Mouse (Mus musculus) small intestine, adult 2 months (tissue): Measurements from ENCODE around the gene Irf2. TPM values are rescaled to one million over a fixed set of nuclear protein-coding genes. Genes with fewer than 3 reads are reported as not detected.

Experiments
- H3K27ac ChIP-seq: fragments of 200-500 bp; 2 replicates; pipeline ENCODE4 v1.5.1; 2012; ENCODE audit warnings: low read depth, low read length, control low read depth, inconsistent platforms; ENCODE audit not compliant: insufficient read depth
- H3K27me3 ChIP-seq: fragments of 200-500 bp; 2 replicates; pipeline ENCODE4 v1.6.1; 2012; ENCODE audit warnings: mild to moderate bottlenecking, moderate library complexity, low read length, inconsistent platforms; ENCODE audit not compliant: control insufficient read depth, insufficient read depth
- H3K36me3 ChIP-seq: fragments of 200-500 bp; 2 replicates; pipeline ENCODE4 v1.6.1; 2012; ENCODE audit warnings: mild to moderate bottlenecking, low read length, control low read depth, inconsistent platforms; ENCODE audit not compliant: control insufficient read depth, insufficient read depth
- H3K4me1 ChIP-seq: fragments of 200-500 bp; 2 replicates; pipeline ENCODE4 v1.6.1; 2012; ENCODE audit warnings: low read length, inconsistent platforms, mixed read lengths; ENCODE audit not compliant: control insufficient read depth, insufficient read depth, insufficient read length
- H3K4me3 ChIP-seq: fragments of 200-500 bp; 2 replicates; pipeline ENCODE4 v1.5.1; 2012; ENCODE audit warnings: low read depth, mild to moderate bottlenecking, control low read depth, inconsistent platforms, low read length, moderate library complexity
- CTCF ChIP-seq: fragments of 200-500 bp; IDR thresholded peaks from 2 replicates; pipeline ENCODE4 v1.5.1; 2012; ENCODE audit warnings: low read depth, mild to moderate bottlenecking, control low read depth, inconsistent platforms, low read length, moderate library complexity, mixed read lengths; ENCODE audit not compliant: insufficient replicate concordance, insufficient read length; ENCODE audit errors: extremely low read depth
- POLR2A ChIP-seq: fragments of 200-500 bp; IDR thresholded peaks from 2 replicates; pipeline ENCODE4 v1.6.1; 2012; ENCODE audit warnings: low read depth, mild to moderate bottlenecking, control low read depth, inconsistent platforms, low read length, moderate library complexity
- WGBS: fragments of 180-500 bp; shearing (Covaris S2); methylation state at CpG from one replicate; pipeline ENCODE4 v1.1.7; 2018; 5-methylcytosine and 5-hydroxymethylcytosine counted together
- polyA plus RNA-seq: library from polyadenylated mRNA; depleted of rRNA; stranded (reverse); fragments of >200 nt; gene quantifications from 2 replicates; pipeline ENCODE4 v1.2.3, GENCODE M21; 2012

Irf2 gene
- polyA plus RNA-seq, 1 experiment = 29.6 TPM

GRCm38 (mm10) chr8:46871086-46871485, 131.6 kb downstream of the Irf2 start:
- Histone ChIP-seq H3K27me3 (no peaks in the 10 kb centered on the region), H3K36me3 (no peaks in the 10 kb centered on the region), H3K27ac (no peak overlapping the region), H3K4me1 (peaks cover 14% of the 10 kb centered on the region; the same call in 1 of the 2 replicates), H3K4me3 (no peak overlapping the region)
- no peak for TF ChIP-seq POLR2A
- TF ChIP-seq CTCF = no peak
- WGBS = 89% methylated on average over 4 of the region's 4 CpGs

GRCm38 (mm10) chr8:46875615-46876293, 136.2 kb downstream of the Irf2 start:
- WGBS = 11% methylated on average over 2 of the region's 2 CpGs
- no peak overlapping the region for H3K27ac ChIP-seq
- H3K4me1 ChIP-seq = peaks cover 2% of the 10 kb centered on the region; the same call in 1 of the 2 replicates
- no peaks in the 10 kb centered on the region for H3K27me3 ChIP-seq
- no peaks in the 10 kb centered on the region for H3K36me3 ChIP-seq
- TF ChIP-seq POLR2A (no peak), CTCF (no peak)
- no peak overlapping the region for H3K4me3 ChIP-seq

DNA sequence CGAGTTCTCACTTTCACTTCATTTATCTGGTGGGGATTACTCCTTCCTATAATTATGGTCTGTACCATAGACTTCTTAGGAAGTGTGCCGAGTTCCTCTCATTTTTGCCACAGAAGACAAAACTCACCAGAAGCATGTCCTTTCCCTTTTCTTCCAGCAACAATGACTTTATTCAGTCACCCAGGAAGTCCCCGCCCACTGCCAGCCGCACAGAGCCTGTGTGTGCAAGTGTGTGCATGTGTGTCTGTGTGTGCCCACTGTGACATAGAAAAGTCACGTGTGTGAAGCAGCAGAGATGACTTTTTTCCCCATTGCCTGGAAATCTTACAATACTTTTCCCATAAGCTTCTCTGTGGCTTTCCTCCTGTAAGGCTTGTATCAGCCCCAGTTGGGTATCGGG, 141.8 kb downstream of the Irf2 start:
- WGBS = 37% methylated on average over 6 of the region's 6 CpGs
- Histone ChIP-seq H3K36me3 (no peaks in the 10 kb centered on the region), H3K4me1 (peaks cover 13% of the 10 kb centered on the region; the same call in 1 of the 2 replicates), H3K27ac (peak overlapping the region; percentile 96), H3K27me3 (no peaks in the 10 kb centered on the region), H3K4me3 (peak overlapping the region; percentile 2; the same call in 1 of the 2 replicates)
- no peak for TF ChIP-seq CTCF
- TF ChIP-seq POLR2A = no peak

DNA sequence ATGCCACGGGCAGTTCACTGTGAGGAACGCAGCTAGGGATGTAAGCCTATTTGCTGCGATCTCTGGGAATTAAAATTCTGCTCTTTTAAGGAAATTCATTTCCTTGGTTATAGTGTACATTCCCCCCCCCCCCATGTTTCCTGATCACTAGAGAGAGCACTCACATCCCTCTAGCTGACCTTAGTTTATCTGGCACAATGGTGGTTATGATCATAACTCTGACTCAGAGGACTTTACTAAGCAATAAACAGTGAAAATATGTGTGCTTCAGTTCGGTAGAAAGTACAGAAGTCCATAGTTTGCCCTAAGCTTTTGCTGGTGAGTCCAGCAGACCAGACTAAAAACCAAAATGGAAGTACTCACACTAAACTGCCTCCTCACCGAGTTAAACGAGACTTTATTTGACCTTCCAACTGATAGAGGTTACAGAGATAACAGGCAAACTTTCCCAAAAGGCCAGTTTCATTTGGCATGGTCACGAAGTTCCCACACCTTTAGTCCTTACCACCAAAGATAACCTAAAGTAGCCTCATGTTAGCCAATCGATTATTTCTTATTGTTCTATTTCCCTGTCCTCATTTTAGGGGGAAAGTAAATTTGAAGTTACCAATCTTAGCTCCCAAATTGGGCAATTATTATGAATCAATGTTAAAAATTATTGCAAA, 142.4 kb downstream of the Irf2 start:
- Histone ChIP-seq H3K27me3 (no peaks in the 10 kb centered on the region), H3K36me3 (no peaks in the 10 kb centered on the region), H3K4me1 (peaks cover 13% of the 10 kb centered on the region; the same call in 1 of the 2 replicates), H3K27ac (peak overlapping the region; percentile 96), H3K4me3 (peak overlapping the region; percentile 2; the same call in 1 of the 2 replicates)
- 33% methylated on average over 8 of the region's 8 CpGs for WGBS
- TF ChIP-seq POLR2A = no peak
- TF ChIP-seq CTCF = no peak

GRCm38 (mm10) chr8:46882743-46883142, 143.2 kb downstream of the Irf2 start:
- no peaks in the 10 kb centered on the region for H3K27me3 ChIP-seq
- no peak overlapping the region for H3K4me3 ChIP-seq
- H3K27ac ChIP-seq = peak overlapping the region; percentile 87
- H3K4me1 ChIP-seq = peaks cover 13% of the 10 kb centered on the region; the same call in 1 of the 2 replicates
- no peaks in the 10 kb centered on the region for H3K36me3 ChIP-seq
- 16% methylated on average over 5 of the region's 5 CpGs for WGBS
- no peak for TF ChIP-seq CTCF
- TF ChIP-seq POLR2A = no peak

DNA sequence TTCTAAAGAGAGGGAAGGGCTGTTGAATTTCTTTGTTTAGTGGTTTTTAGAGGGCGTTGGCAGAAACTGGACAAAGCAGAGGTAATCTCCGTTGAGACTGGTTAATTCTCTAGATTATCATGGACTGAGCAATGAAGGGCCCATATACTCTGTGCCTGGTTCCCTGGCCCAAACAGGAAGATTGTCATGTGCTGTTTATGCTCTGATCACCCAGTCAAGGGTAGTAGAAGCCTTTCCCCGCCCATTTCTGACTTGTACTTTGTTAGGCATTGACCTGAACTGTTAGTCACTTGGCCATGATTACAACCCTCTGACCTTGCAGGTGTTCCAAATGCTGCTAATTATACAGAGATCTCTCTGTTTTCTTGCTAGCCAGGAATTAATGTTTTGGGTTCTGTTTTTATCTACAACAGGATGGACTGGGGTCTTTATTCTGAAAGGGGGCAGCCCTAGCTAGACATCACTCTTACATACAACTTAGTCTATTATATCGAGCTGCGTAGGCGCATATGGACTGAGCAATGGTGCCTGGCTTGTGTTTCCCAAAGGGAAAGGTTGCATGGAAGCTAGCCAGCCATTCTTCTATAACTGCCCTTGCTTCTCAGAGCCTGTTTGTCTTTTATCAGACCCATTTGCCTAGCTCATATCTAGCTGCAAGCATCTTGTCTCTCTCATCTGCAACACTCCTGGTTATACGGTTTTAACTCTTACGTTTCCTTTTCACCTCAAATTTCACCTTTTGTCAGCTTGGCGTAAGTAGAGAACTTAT, 143.9 kb downstream of the Irf2 start:
- peak overlapping the region; percentile 87 for H3K27ac ChIP-seq
- no peaks in the 10 kb centered on the region for H3K36me3 ChIP-seq
- H3K27me3 ChIP-seq = no peaks in the 10 kb centered on the region
- peaks cover 13% of the 10 kb centered on the region; the same call in 1 of the 2 replicates for H3K4me1 ChIP-seq
- no peak overlapping the region for H3K4me3 ChIP-seq
- TF ChIP-seq POLR2A = no peak
- no peak for TF ChIP-seq CTCF
- WGBS = 54% methylated on average over 9 of the region's 9 CpGs
